Mouse (Mus musculus): ENCODE measurements around the gene Sugct. TPM values are rescaled to one million over a fixed set of nuclear protein-coding genes. Genes with fewer than 3 reads are reported as not detected.

The Sugct gene
- polyA plus RNA-seq, 1 experiment from 2014 or later: 17.3 TPM

DNA sequence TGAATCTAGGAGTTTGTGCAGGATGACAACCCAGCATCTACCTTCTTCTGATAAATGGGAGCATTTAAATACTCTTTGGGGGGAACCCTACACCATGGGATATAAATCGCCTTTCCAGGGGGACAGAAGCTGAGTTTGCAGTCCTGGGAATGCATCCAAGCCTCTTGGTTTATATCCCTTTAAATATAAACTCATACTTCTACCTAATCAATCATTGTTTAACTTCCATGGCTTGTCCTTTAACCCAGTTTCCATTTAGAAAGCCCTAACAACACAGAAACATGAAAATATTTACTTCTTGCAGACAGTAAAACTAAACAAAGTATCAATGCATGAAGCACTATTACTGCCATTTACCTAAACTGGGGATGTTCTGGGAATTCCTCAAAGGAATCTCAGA is 3.9 kb downstream of the Sugct start:
- Histone ChIP-seq H3K9ac (ENCODE audit: low read depth, low read length) (no peak overlapping the region), H3K4me3 (ENCODE audit: low read depth, low read length) (no peak overlapping the region), H3K4me2 (replicated peaks; ENCODE audit: low read depth) (no peak overlapping the region), H3K27ac (ENCODE audit: low read depth, low read length) (no peak overlapping the region), H3K4me1 (replicated peaks; ENCODE audit: control insufficient read depth, insufficient read depth, low read length) (peaks cover 6% of the 10 kb centered on the region), H3K27me3 (replicated peaks; ENCODE audit: control insufficient read depth, insufficient read depth, low read length) (no peaks in the 10 kb centered on the region), H3K36me3 (ENCODE audit: control insufficient read depth, insufficient read depth) (no peaks in the 10 kb centered on the region), H3K9me3 (ENCODE audit: control insufficient read depth) (no peaks in the 10 kb centered on the region)
- ATAC-seq: no peak
- TF ChIP-seq CTCF (IDR thresholded peaks at IDR 0.05; ENCODE audit: low read depth): no peak
- WGBS: 49% methylated on average over 1 of the region's 1 CpGs

- no peaks in the 10 kb centered on the region for H3K27me3 ChIP-seq (replicated peaks; ENCODE audit: control insufficient read depth, insufficient read depth, low read length)
- H3K4me1 ChIP-seq (replicated peaks; ENCODE audit: control insufficient read depth, insufficient read depth, low read length): peaks cover 6% of the 10 kb centered on the region
- H3K9me3 ChIP-seq (ENCODE audit: control insufficient read depth): no peaks in the 10 kb centered on the region
- no peak overlapping the region for H3K4me3 ChIP-seq (ENCODE audit: low read depth, low read length)
- H3K36me3 ChIP-seq (ENCODE audit: control insufficient read depth, insufficient read depth): no peaks in the 10 kb centered on the region
- TF ChIP-seq CTCF (IDR thresholded peaks at IDR 0.05; ENCODE audit: low read depth): no peak
- H3K27ac ChIP-seq (ENCODE audit: low read depth, low read length): no peak overlapping the region
- no peak for ATAC-seq
- H3K4me2 ChIP-seq (replicated peaks; ENCODE audit: low read depth): no peak overlapping the region
- H3K9ac ChIP-seq (ENCODE audit: low read depth, low read length): no peak overlapping the region
Measured at GRCm38 (mm10) chr13:17690686-17691085, 4.7 kb downstream of the Sugct start.

DNA sequence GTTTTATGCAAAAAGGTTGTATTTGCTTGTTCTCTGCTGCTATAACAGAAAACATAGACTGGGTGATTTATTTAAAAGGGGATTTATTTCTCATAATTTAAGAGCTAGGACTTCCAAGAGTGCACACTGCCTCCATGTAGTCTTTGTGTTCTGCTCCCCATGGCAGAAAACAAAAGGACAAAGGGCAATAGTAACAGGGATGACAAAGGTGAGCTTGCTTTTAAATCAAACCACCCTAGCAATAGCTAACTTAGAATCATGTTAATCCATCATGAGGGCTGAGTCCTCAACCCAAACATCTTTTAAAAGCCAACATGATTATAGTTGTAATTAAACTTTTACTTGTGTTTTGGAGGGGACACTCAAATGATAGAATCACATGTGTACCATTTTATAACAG is 5.9 kb downstream of the Sugct start:
- Histone ChIP-seq H3K36me3 (ENCODE audit: control insufficient read depth, insufficient read depth) (no peaks in the 10 kb centered on the region), H3K27ac (ENCODE audit: low read depth, low read length) (no peak overlapping the region), H3K4me2 (replicated peaks; ENCODE audit: low read depth) (no peak overlapping the region), H3K27me3 (replicated peaks; ENCODE audit: control insufficient read depth, insufficient read depth, low read length) (no peaks in the 10 kb centered on the region), H3K4me3 (ENCODE audit: low read depth, low read length) (no peak overlapping the region), H3K9ac (ENCODE audit: low read depth, low read length) (no peak overlapping the region), H3K9me3 (ENCODE audit: control insufficient read depth) (no peaks in the 10 kb centered on the region), H3K4me1 (replicated peaks; ENCODE audit: control insufficient read depth, insufficient read depth, low read length) (peaks cover 6% of the 10 kb centered on the region)
- ATAC-seq: no peak
- TF ChIP-seq CTCF (IDR thresholded peaks at IDR 0.05; ENCODE audit: low read depth): no peak

DNA sequence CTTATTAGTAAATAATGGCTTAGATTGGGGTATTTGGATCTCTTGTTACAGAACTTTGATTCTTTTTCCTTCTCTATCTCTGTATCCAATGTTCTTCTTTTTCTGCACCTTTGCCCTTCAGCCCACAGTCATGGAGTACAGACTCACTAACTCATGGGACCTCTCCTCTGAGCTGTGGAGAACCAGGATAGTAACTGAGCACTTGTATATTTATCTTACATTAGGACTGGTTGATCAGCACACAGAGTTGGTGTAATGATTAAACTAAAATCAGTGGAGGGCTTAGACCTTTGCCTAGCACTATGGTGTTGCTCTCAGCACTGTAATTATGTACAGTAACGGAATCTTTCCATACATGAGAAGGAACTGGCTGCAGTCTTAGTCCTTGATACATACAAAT is 24.2 kb downstream of the Sugct start:
- 20% methylated on average over 1 of the region's 1 CpGs for WGBS
- Histone ChIP-seq H3K4me2 (replicated peaks; ENCODE audit: low read depth) (no peak overlapping the region), H3K27ac (ENCODE audit: low read depth, low read length) (no peak overlapping the region), H3K9me3 (ENCODE audit: control insufficient read depth) (no peaks in the 10 kb centered on the region), H3K4me3 (ENCODE audit: low read depth, low read length) (no peak overlapping the region), H3K36me3 (ENCODE audit: control insufficient read depth, insufficient read depth) (no peaks in the 10 kb centered on the region), H3K27me3 (replicated peaks; ENCODE audit: control insufficient read depth, insufficient read depth, low read length) (no peaks in the 10 kb centered on the region), H3K9ac (ENCODE audit: low read depth, low read length) (no peak overlapping the region), H3K4me1 (replicated peaks; ENCODE audit: control insufficient read depth, insufficient read depth, low read length) (no peaks in the 10 kb centered on the region)
- TF ChIP-seq CTCF (IDR thresholded peaks at IDR 0.05; ENCODE audit: low read depth): no peak
- no peak for ATAC-seq

GRCm38 (mm10) chr13:17667380-17667779 is 28.0 kb downstream of the Sugct start:
- no peak for ATAC-seq
- WGBS: 83% methylated on average over 1 of the region's 1 CpGs

DNA sequence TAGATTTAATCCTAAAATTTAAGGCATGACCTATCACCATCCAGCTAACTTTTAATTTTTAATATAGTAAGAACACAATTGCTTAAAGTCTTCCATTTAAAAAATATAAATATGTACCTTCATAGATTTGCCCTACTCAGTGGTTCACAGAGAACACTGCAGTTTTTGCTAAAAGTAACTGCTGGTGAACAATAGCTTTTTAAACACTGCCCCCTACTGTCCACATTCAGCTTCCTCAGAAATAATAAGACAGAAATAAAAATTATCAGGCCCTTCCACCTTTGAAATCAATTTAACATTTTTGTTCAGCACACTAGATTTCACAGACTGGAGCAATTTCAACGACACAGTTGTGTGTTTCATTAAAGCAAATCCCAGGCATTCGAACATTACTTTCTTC is 53.1 kb downstream of the Sugct start:
- peak; percentile 58 for TF ChIP-seq CTCF (IDR thresholded peaks at IDR 0.05; ENCODE audit: low read depth)

More at GRCm38 (mm10) chr13:17667380-17667779, 28.0 kb downstream of the Sugct start:
- H3K36me3 ChIP-seq (ENCODE audit: control insufficient read depth, insufficient read depth): no peaks in the 10 kb centered on the region
- no peaks in the 10 kb centered on the region for H3K27me3 ChIP-seq (replicated peaks; ENCODE audit: control insufficient read depth, insufficient read depth, low read length)
- no peak overlapping the region for H3K4me3 ChIP-seq (ENCODE audit: low read depth, low read length)
- H3K4me2 ChIP-seq (replicated peaks; ENCODE audit: low read depth): no peak overlapping the region
- no peaks in the 10 kb centered on the region for H3K4me1 ChIP-seq (replicated peaks; ENCODE audit: control insufficient read depth, insufficient read depth, low read length)
- H3K27ac ChIP-seq (ENCODE audit: low read depth, low read length): no peak overlapping the region
- H3K9me3 ChIP-seq (ENCODE audit: control insufficient read depth): no peaks in the 10 kb centered on the region
- no peak overlapping the region for H3K9ac ChIP-seq (ENCODE audit: low read depth, low read length)
- no peak for TF ChIP-seq CTCF (IDR thresholded peaks at IDR 0.05; ENCODE audit: low read depth)

DNA sequence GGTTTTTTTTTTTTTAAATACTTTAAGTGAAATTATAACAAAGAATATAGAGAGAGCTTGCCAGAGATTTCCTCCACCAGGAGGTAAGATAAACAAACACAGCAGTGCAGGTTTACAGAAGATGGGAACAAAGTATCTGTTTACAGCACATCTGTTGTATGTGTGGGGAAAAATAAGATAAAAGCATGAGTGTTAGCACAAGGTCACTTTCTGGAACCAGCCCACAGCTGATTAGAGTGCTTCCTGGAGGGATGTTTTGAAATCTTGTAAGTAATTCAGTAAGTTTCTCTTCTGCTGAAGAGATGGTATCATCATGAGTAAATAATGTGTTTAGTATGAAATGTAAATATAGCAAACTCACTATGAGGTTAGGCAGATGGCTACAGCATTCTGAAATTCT is 57.3 kb downstream of the Sugct start:
- Histone ChIP-seq H3K27ac (ENCODE audit: low read depth, low read length) (no peak overlapping the region), H3K27me3 (replicated peaks; ENCODE audit: control insufficient read depth, insufficient read depth, low read length) (no peaks in the 10 kb centered on the region), H3K36me3 (ENCODE audit: control insufficient read depth, insufficient read depth) (no peaks in the 10 kb centered on the region), H3K9ac (ENCODE audit: low read depth, low read length) (no peak overlapping the region), H3K4me2 (replicated peaks; ENCODE audit: low read depth) (no peak overlapping the region), H3K4me3 (ENCODE audit: low read depth, low read length) (no peak overlapping the region), H3K9me3 (ENCODE audit: control insufficient read depth) (no peaks in the 10 kb centered on the region), H3K4me1 (replicated peaks; ENCODE audit: control insufficient read depth, insufficient read depth, low read length) (no peaks in the 10 kb centered on the region)
- no peak for TF ChIP-seq CTCF (IDR thresholded peaks at IDR 0.05; ENCODE audit: low read depth)
- ATAC-seq: no peak

More for the DNA sequence above, 53.1 kb downstream of the Sugct start:
- no peaks in the 10 kb centered on the region for H3K36me3 ChIP-seq (ENCODE audit: control insufficient read depth, insufficient read depth)
- H3K4me3 ChIP-seq (ENCODE audit: low read depth, low read length): no peak overlapping the region
- no peaks in the 10 kb centered on the region for H3K4me1 ChIP-seq (replicated peaks; ENCODE audit: control insufficient read depth, insufficient read depth, low read length)
- 60% methylated on average over 2 of the region's 2 CpGs for WGBS
- no peaks in the 10 kb centered on the region for H3K9me3 ChIP-seq (ENCODE audit: control insufficient read depth)
- H3K4me2 ChIP-seq (replicated peaks; ENCODE audit: low read depth): no peak overlapping the region
- ATAC-seq: no peak
- H3K27me3 ChIP-seq (replicated peaks; ENCODE audit: control insufficient read depth, insufficient read depth, low read length): no peaks in the 10 kb centered on the region
- no peak overlapping the region for H3K9ac ChIP-seq (ENCODE audit: low read depth, low read length)
- H3K27ac ChIP-seq (ENCODE audit: low read depth, low read length): no peak overlapping the region
